23 mouse cellular contexts compared by ENCODE assay signal in the genomic region with DNA sequence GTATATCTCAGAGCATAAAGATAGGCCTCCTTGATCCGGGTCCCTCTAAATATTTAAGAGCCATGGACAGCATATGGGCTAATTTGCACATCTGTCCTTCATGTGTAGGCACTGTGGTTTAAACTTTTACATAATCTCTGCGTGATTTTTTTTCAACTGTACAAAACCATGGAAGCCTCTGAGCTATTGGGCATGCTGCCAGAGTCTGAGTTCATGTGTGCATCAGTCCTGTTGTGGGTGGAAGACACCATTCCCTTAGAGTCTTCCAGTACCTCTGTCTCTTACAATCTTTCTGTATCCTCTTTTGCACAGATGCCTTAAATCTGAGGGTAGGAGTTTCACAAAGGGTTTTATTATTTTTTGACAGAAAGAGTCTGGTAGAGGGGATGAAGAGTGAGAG. TPM values are rescaled to one million over a fixed set of nuclear protein-coding genes. Genes with fewer than 3 reads are reported as not detected.
DNase-seq lines count a peak whose midpoint lies in the region; ATAC-seq and TF ChIP-seq lines count a peak whose summit lies in the region.
"Had no signal": no experiment of that assay in that cellular context is flagged by ENCODE, and none has a peak within 500 bp of the region (broad histone marks: within the 10 kb centered on the region; RNA-seq: fewer than 3 reads in every experiment).

No protein-coding gene starts in this region.

- no peaks in the 10 kb centered on the region for H3K4me1 ChIP-seq in hindbrain, postnatal 0 days (ENCODE audit: insufficient read depth, low read length)
- H3K4me1 ChIP-seq in hindbrain, embryonic 14.5 days (replicated peaks; ENCODE audit: control insufficient read depth, insufficient read depth, low read length): no peaks in the 10 kb centered on the region
- H3K4me1 ChIP-seq in liver, postnatal 0 days (ENCODE audit: insufficient read depth): no peaks in the 10 kb centered on the region
- H3K4me1 ChIP-seq: forebrain, embryonic 15.5 days; heart, embryonic 13.5 days; limb, embryonic 15.5 days had no signal

- TF ChIP-seq CTCF in hindbrain, postnatal 0 days (IDR thresholded peaks at IDR 0.05; ENCODE audit: low read depth): no peak
- TF ChIP-seq CTCF in brain, embryonic 14.5 days (IDR thresholded peaks at IDR 0.05; ENCODE audit: borderline replicate concordance, extremely low read depth, insufficient read depth, insufficient read length): no peak
- TF ChIP-seq CTCF in liver, postnatal 0 days (IDR thresholded peaks at IDR 0.05; ENCODE audit: low read depth): no peak

- H3K4me2 ChIP-seq in hindbrain, postnatal 0 days (ENCODE audit: low read depth, low read length): no peak overlapping the region
- H3K4me2 ChIP-seq in hindbrain, embryonic 14.5 days (replicated peaks): no peak overlapping the region
- H3K4me2 ChIP-seq in liver, postnatal 0 days (ENCODE audit: low read depth, low read length): no peak overlapping the region
- H3K4me2 ChIP-seq: forebrain, embryonic 15.5 days; heart, embryonic 13.5 days; limb, embryonic 15.5 days had no signal

- no peak overlapping the region for H3K27ac ChIP-seq in hindbrain, postnatal 0 days
- H3K27ac ChIP-seq in hindbrain, embryonic 14.5 days: no peak overlapping the region
- no peak overlapping the region for H3K27ac ChIP-seq in liver, postnatal 0 days (ENCODE audit: low read depth)
- H3K27ac ChIP-seq: forebrain, embryonic 15.5 days; heart, embryonic 13.5 days; limb, embryonic 15.5 days had no signal

- TF ChIP-seq POLR2A in brain, embryonic 14.5 days (IDR thresholded peaks at IDR 0.05; ENCODE audit: borderline replicate concordance, extremely low read depth, insufficient read depth, insufficient read length, poor library complexity, severe bottlenecking): no peak

- H3K9ac ChIP-seq in hindbrain, postnatal 0 days (replicated peaks; ENCODE audit: low read length): no peak overlapping the region
- no peak overlapping the region for H3K9ac ChIP-seq in hindbrain, embryonic 14.5 days
- no peak overlapping the region for H3K9ac ChIP-seq in liver, postnatal 0 days (replicated peaks)
- H3K9ac ChIP-seq: forebrain, embryonic 15.5 days; heart, embryonic 13.5 days; limb, embryonic 15.5 days had no signal

- H3K9me3 ChIP-seq in hindbrain, postnatal 0 days (ENCODE audit: low read length): no peaks in the 10 kb centered on the region
- no peaks in the 10 kb centered on the region for H3K9me3 ChIP-seq in hindbrain, embryonic 14.5 days (ENCODE audit: control insufficient read depth, low read length)
- H3K9me3 ChIP-seq in liver, postnatal 0 days (ENCODE audit: low read length): no peaks in the 10 kb centered on the region
- H3K9me3 ChIP-seq: forebrain, embryonic 15.5 days; heart, embryonic 13.5 days; limb, embryonic 15.5 days had no signal

- no peak overlapping the region for H3K4me3 ChIP-seq in hindbrain, postnatal 0 days (ENCODE audit: low read length)
- H3K4me3 ChIP-seq in hindbrain, embryonic 14.5 days (replicated peaks; ENCODE audit: low read length): no peak overlapping the region
- H3K4me3 ChIP-seq in liver, postnatal 0 days (ENCODE audit: low read depth, low read length): no peak overlapping the region
- H3K4me3 ChIP-seq: forebrain, embryonic 15.5 days; heart, embryonic 13.5 days; limb, embryonic 15.5 days had no signal

- TF ChIP-seq EP300 in liver, postnatal 0 days (IDR thresholded peaks at IDR 0.05; ENCODE audit: low read depth): no peak

- no peaks in the 10 kb centered on the region for H3K36me3 ChIP-seq in hindbrain, postnatal 0 days (ENCODE audit: insufficient read depth, low read length)
- no peaks in the 10 kb centered on the region for H3K36me3 ChIP-seq in hindbrain, embryonic 14.5 days (replicated peaks; ENCODE audit: control insufficient read depth, insufficient read depth)
- H3K36me3 ChIP-seq in liver, postnatal 0 days (replicated peaks; ENCODE audit: insufficient read depth, low read length): no peaks in the 10 kb centered on the region
- H3K36me3 ChIP-seq: forebrain, embryonic 15.5 days; heart, embryonic 13.5 days; limb, embryonic 15.5 days had no signal

- H3K27me3 ChIP-seq in hindbrain, postnatal 0 days (ENCODE audit: insufficient read depth, low read length): no peaks in the 10 kb centered on the region
- H3K27me3 ChIP-seq in hindbrain, embryonic 14.5 days (ENCODE audit: control insufficient read depth, insufficient read depth, low read length): no peaks in the 10 kb centered on the region
- H3K27me3 ChIP-seq in liver, postnatal 0 days (ENCODE audit: insufficient read depth, low read length): no peaks in the 10 kb centered on the region
- H3K27me3 ChIP-seq: forebrain, embryonic 15.5 days; heart, embryonic 13.5 days; limb, embryonic 15.5 days had no signal

- peak; percentile 5 for DNase-seq in hindbrain, postnatal 0 days (ENCODE audit: low spot score)
- DNase-seq in hindbrain, embryonic 14.5 days (ENCODE audit: low spot score): no peak
- DNase-seq in brain, embryonic 14.5 days (ENCODE audit: low read depth): peak; percentile 35
- DNase-seq in left cerebral cortex, adult 11 months (ENCODE audit: low spot score): peak; percentile 25
- peak; percentile 24 to 30 for DNase-seq in right cerebral cortex, postnatal 10 days (ENCODE audit: low spot score in 2 of 2)
- no peak for DNase-seq in adrenal gland, adult 8-10 months
- DNase-seq in heart, adult 11 months: no peak
- DNase-seq in liver, postnatal 0 days: no peak
- DNase-seq: cerebellum, adult 11-12 months; kidney, adult 11 months; kidney, postnatal 4 days; spleen, adult 18-20 months had no signal

- no peak for ATAC-seq in hindbrain, postnatal 0 days
- ATAC-seq in hindbrain, embryonic 14.5 days (ENCODE audit: low FRiP score): no peak
- no peak for ATAC-seq in liver, postnatal 0 days
- ATAC-seq: forebrain, embryonic 15.5 days; lung, postnatal 0 days had no signal

- WGBS in hindbrain, postnatal 0 days: 39% methylated on average over 2 of the region's 2 CpGs
- WGBS in hindbrain, embryonic 14.5 days: 58% methylated on average over 2 of the region's 2 CpGs
- WGBS in liver, postnatal 0 days (ENCODE audit: insufficient replicate concordance): 51% methylated on average over 2 of the region's 2 CpGs

RNA-seq across cellular contexts. Expression of a gene that starts 15.1 kb away (rescaled TPM):
- not detected in 2 replicates for total RNA-seq in hindbrain, postnatal 0 days (2014; rRNA removed)
- polyA plus RNA-seq in hindbrain, postnatal 0 days (2015; fragmentation: Nextera tagmentation; extraction: Ambion mirVana): not detected in 2 replicates
- not detected in 2 replicates for polyA plus RNA-seq in hindbrain, embryonic 14.5 days (2014; fragmentation: Nextera tagmentation; extraction: Ambion mirVana)
- polyA plus RNA-seq in brain, embryonic 14.5 days (2012; rRNA removed): 0.24 and 0.53 TPM in 2 replicates
- not detected for total RNA-seq in adrenal gland, adult 8-10 months (2022)
- not detected in 2 replicates for polyA plus RNA-seq in liver, postnatal 0 days (2015; fragmentation: Nextera tagmentation; extraction: Ambion mirVana)
- total RNA-seq: ES-E14; gastrocnemius, postnatal 4 days; megakaryocyte-erythroid progenitor cell, adult 5-6 weeks had no signal
- polyA plus RNA-seq: C2C12; forebrain, embryonic 15.5 days; heart, embryonic 13.5 days; hindbrain, embryonic 11.5 days; limb, embryonic 15.5 days; lung, postnatal 0 days; stomach, embryonic 16.5 days; urinary bladder, adult 2 months had no signal

Comparison
In these comparisons a context has a peak if more than half of its experiments do, and no peak if none do; other contexts are left out.
1. DNase-seq: peak in hindbrain, postnatal 0 days (single experiment), brain, embryonic 14.5 days (single experiment), left cerebral cortex, adult 11 months (single experiment) and right cerebral cortex, postnatal 10 days (2 of 2); none in hindbrain, embryonic 14.5 days (single experiment), adrenal gland, adult 8-10 months (single experiment), heart, adult 11 months (single experiment) and liver, postnatal 0 days (single experiment).